Mouse (Mus musculus): ENCODE results near the gene Jkamp. TPM values are rescaled to one million over a fixed set of nuclear protein-coding genes. Genes with fewer than 3 reads are reported as not detected.

The Jkamp gene
- polyA plus RNA-seq, 1 experiment, result 30.4 TPM

- no peaks in the 10 kb centered on the region for H3K36me3 ChIP-seq (ENCODE audit: control insufficient read depth, insufficient read depth, low read length)
- DNase-seq (ENCODE audit: low read depth in 1 of 2, low spot score in 2 of 2), result no peak
- H3K4me1 ChIP-seq (ENCODE audit: control insufficient read depth, insufficient read depth, insufficient read length), result no peaks in the 10 kb centered on the region
- TF ChIP-seq POLR2A (IDR thresholded peaks at IDR 0.05; ENCODE audit: low read depth, low read length) (no peak), CTCF (IDR thresholded peaks at IDR 0.05; ENCODE audit: extremely low read depth, insufficient read depth, insufficient read length, insufficient replicate concordance) (no peak)
- H3K27me3 ChIP-seq (ENCODE audit: control insufficient read depth, insufficient read depth, low read length), result no peaks in the 10 kb centered on the region
- WGBS, result 80% methylated on average over 6 of the region's 6 CpGs
- H3K4me3 ChIP-seq (ENCODE audit: extremely low read depth, insufficient read depth, insufficient read length), result no peak overlapping the region
- no peak overlapping the region for H3K27ac ChIP-seq (ENCODE audit: insufficient read depth, low read length)
These were observed 29.7 kb downstream of the Jkamp start for GRCm38 (mm10) chr12:72115126-72115525.

- no peak overlapping the region for H3K27ac ChIP-seq (ENCODE audit: insufficient read depth, low read length)
These were observed 30.4 kb downstream of the Jkamp start for GRCm38 (mm10) chr12:72115686-72116345.

GRCm38 (mm10) chr12:72129203-72129602 lies 43.8 kb downstream of the Jkamp start:
- no peak for TF ChIP-seq CTCF (IDR thresholded peaks at IDR 0.05; ENCODE audit: extremely low read depth, insufficient read depth, insufficient read length, insufficient replicate concordance)
- no peak for TF ChIP-seq POLR2A (IDR thresholded peaks at IDR 0.05; ENCODE audit: low read depth, low read length)
- Histone ChIP-seq H3K4me1 (ENCODE audit: control insufficient read depth, insufficient read depth, insufficient read length) (no peaks in the 10 kb centered on the region), H3K27ac (ENCODE audit: insufficient read depth, low read length) (no peak overlapping the region), H3K27me3 (ENCODE audit: control insufficient read depth, insufficient read depth, low read length) (no peaks in the 10 kb centered on the region), H3K4me3 (ENCODE audit: extremely low read depth, insufficient read depth, insufficient read length) (no peak overlapping the region), H3K36me3 (ENCODE audit: control insufficient read depth, insufficient read depth, low read length) (no peaks in the 10 kb centered on the region)
- 66% methylated on average over 10 of the region's 10 CpGs for WGBS
- DNase-seq (ENCODE audit: low read depth in 1 of 2, low spot score in 2 of 2), result no peak

More at GRCm38 (mm10) chr12:72115686-72116345, 30.4 kb downstream of the Jkamp start:
- no peak for DNase-seq (ENCODE audit: low read depth in 1 of 2, low spot score in 2 of 2)
- Histone ChIP-seq H3K36me3 (ENCODE audit: control insufficient read depth, insufficient read depth, low read length) (no peaks in the 10 kb centered on the region), H3K4me1 (ENCODE audit: control insufficient read depth, insufficient read depth, insufficient read length) (no peaks in the 10 kb centered on the region), H3K27me3 (ENCODE audit: control insufficient read depth, insufficient read depth, low read length) (no peaks in the 10 kb centered on the region), H3K4me3 (ENCODE audit: extremely low read depth, insufficient read depth, insufficient read length) (no peak overlapping the region)
- WGBS, result 73% methylated on average over 22 of the region's 23 CpGs
- TF ChIP-seq POLR2A (IDR thresholded peaks at IDR 0.05; ENCODE audit: low read depth, low read length) (no peak), CTCF (IDR thresholded peaks at IDR 0.05; ENCODE audit: extremely low read depth, insufficient read depth, insufficient read length, insufficient replicate concordance) (no peak)

- 89% methylated on average over 4 of the region's 4 CpGs for WGBS
- Histone ChIP-seq H3K27ac (ENCODE audit: insufficient read depth, low read length) (no peak overlapping the region), H3K36me3 (ENCODE audit: control insufficient read depth, insufficient read depth, low read length) (no peaks in the 10 kb centered on the region), H3K27me3 (ENCODE audit: control insufficient read depth, insufficient read depth, low read length) (no peaks in the 10 kb centered on the region), H3K4me3 (ENCODE audit: extremely low read depth, insufficient read depth, insufficient read length) (no peak overlapping the region), H3K4me1 (ENCODE audit: control insufficient read depth, insufficient read depth, insufficient read length) (no peaks in the 10 kb centered on the region)
- TF ChIP-seq POLR2A (IDR thresholded peaks at IDR 0.05; ENCODE audit: low read depth, low read length) (no peak), CTCF (IDR thresholded peaks at IDR 0.05; ENCODE audit: extremely low read depth, insufficient read depth, insufficient read length, insufficient replicate concordance) (no peak)
- DNase-seq (ENCODE audit: low read depth in 1 of 2, low spot score in 2 of 2), result no peak
These were observed 65.4 kb downstream of the Jkamp start for GRCm38 (mm10) chr12:72150786-72151185.

Other genes with a start within 250 kb of the Jkamp start
- gene Gpr135, start 14.5 kb upstream of the Jkamp start, polyA plus RNA-seq (2012; rRNA removed), result 0.30 and 0.58 TPM in 2 replicates
- gene L3hypdh, start 150 bp upstream of the Jkamp start, polyA plus RNA-seq (2012; rRNA removed), result 2.4 and 3.6 TPM in 2 replicates
- not detected in 2 replicates for gene Ccdc175, start 99.4 kb downstream of the Jkamp start, polyA plus RNA-seq (2012; rRNA removed)

Data from spleen, adult 2 months (tissue).